Mouse (Mus musculus) midbrain, postnatal 0 days (tissue): Measurements from ENCODE around the gene Sdc4. TPM values are rescaled to one million over a fixed set of nuclear protein-coding genes. Genes with fewer than 3 reads are reported as not detected.

Experiments used
- ATAC-seq: fragments of 200-750 bp; cut with Nextera tagmentation; 2 replicates; pipeline ENCODE4 v1.8.0; 2017; ENCODE audit warnings: moderate number of reproducible peaks, mild to moderate bottlenecking, moderate TSS enrichment, moderate library complexity; ENCODE audit not compliant: low FRiP score
- DNase-seq: peaks from one replicate; pipeline ENCODE4 v3.0.0-alpha.2; 2015; ENCODE audit warnings: low spot score
- H3K27ac ChIP-seq: fragments of 300-500 bp; sonication (generic); 2 replicates; pipeline ENCODE4 v1.5.1; 2014; ENCODE audit warnings: low read depth, mild to moderate bottlenecking, low read length, mixed read lengths
- H3K27me3 ChIP-seq: fragments of 300-500 bp; sonication (generic); 2 replicates; pipeline ENCODE4 v1.6.1; 2014; ENCODE audit warnings: low read length, control low read depth, mixed read lengths; ENCODE audit not compliant: insufficient read depth
- H3K36me3 ChIP-seq: fragments of 300-500 bp; sonication (generic); 2 replicates; pipeline ENCODE4 v1.6.1; 2014; ENCODE audit warnings: low read length, control low read depth, mixed read lengths; ENCODE audit not compliant: insufficient read depth
- H3K4me1 ChIP-seq: fragments of 300-500 bp; sonication (generic); 2 replicates; pipeline ENCODE4 v1.6.1; 2014; ENCODE audit warnings: mild to moderate bottlenecking, control low read depth, antibody characterized with exemption, low read length, mixed read lengths; ENCODE audit not compliant: insufficient read depth
- H3K4me2 ChIP-seq: fragments of 300-500 bp; sonication (generic); 2 replicates; pipeline ENCODE4 v1.6.1; 2014; ENCODE audit warnings: low read depth, mild to moderate bottlenecking, low read length, mixed read lengths; ENCODE audit not compliant: poor library complexity, severe bottlenecking
- H3K4me3 ChIP-seq: fragments of 300-500 bp; sonication (generic); 2 replicates; pipeline ENCODE4 v1.5.1; 2014; ENCODE audit warnings: low read depth, mild to moderate bottlenecking, low read length, moderate library complexity
- H3K9ac ChIP-seq: fragments of 300-500 bp; sonication (generic); replicated peaks from 2 replicates; pipeline ENCODE4 v1.6.1; 2014; ENCODE audit warnings: mild to moderate bottlenecking, low read length, moderate library complexity, mixed read lengths; ENCODE audit not compliant: poor library complexity, severe bottlenecking
- H3K9me3 ChIP-seq: fragments of 300-500 bp; sonication (generic); 2 replicates; pipeline ENCODE4 v1.6.1; 2016; ENCODE audit warnings: low read length, control low read depth
- CTCF ChIP-seq: IDR thresholded peaks from 2 replicates; pipeline ENCODE4 v1.5.1; 2016; ENCODE audit warnings: antibody characterized with exemption, mild to moderate bottlenecking
- WGBS: fragments of 180-500 bp; shearing (Covaris S2); extraction: QIAGEN DNeasy Blood & Tissue Kit; methylation state at CpG from one replicate; pipeline ENCODE4 v1.1.7; 2014; 5-methylcytosine and 5-hydroxymethylcytosine counted together
- polyA plus RNA-seq: library from polyadenylated mRNA; unstranded; fragments of >200 nt; fragmentation: Nextera tagmentation; extraction: Ambion mirVana; gene quantifications from 2 replicates; pipeline ENCODE4 v1.2.1, GENCODE M21; 2015
- total RNA-seq: library from RNA; depleted of rRNA; stranded (reverse); fragments of >200 nt; gene quantifications from 2 replicates; pipeline ENCODE4 v1.2.3, GENCODE M21; 2014

Sdc4 gene
- total and polyA plus RNA-seq, 2 experiments from 2014 or later: 19.3 to 20.3 TPM

DNA sequence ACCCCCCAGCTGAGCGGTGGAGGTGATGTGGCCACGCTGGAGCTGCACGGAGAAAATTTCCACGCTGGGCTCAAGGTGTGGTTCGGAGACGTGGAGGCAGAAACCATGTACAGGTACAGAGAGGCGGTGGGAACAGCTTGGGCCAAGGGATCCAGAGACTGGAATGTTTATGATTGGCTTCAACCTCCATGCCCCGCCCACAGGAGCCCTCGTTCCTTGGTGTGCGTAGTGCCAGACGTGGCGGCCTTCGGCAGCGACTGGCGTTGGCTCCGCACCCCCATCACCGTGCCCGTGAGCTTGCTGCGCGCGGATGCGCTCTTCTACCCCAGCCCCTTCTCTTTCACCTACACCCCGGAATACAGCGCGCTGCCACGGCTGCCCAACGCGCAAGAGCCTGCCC is 29.5 kb downstream of the Sdc4 start:
- no peaks in the 10 kb centered on the region for H3K36me3 ChIP-seq
- H3K4me2 ChIP-seq: peak overlapping the region; percentile 37
- H3K4me3 ChIP-seq: 0 out of 2 replicates have a peak overlapping the region, but pooled peaks have one; percentile 9
- no peak for TF ChIP-seq CTCF
- H3K9me3 ChIP-seq: no peaks in the 10 kb centered on the region
- no peaks in the 10 kb centered on the region for H3K4me1 ChIP-seq
- 22% methylated on average over 28 of the region's 28 CpGs for WGBS
- DNase-seq: no peak
- H3K9ac ChIP-seq: no peak overlapping the region
- H3K27ac ChIP-seq: no peak overlapping the region
- peaks cover 16% of the 10 kb centered on the region for H3K27me3 ChIP-seq
- ATAC-seq: no peak

DNA sequence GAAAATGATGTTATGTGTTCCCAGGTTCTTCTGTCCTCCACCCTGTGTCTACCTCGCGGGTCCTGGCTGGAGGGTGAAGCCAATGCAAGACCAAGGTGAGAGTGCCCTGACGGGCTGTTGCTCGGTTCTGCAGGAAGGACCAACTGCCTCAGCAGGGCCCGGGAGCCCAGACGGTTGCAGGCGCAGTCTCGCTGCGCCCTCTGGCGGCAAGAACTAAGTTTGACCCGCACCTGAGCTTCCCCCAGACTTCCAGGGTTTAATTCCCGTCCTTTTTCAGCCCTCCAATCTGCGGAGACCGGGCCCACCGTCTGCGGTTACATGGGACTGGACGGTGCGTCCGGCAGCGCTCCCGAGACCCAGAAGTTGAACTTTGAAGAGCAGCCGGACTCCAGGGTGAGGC is 36.0 kb downstream of the Sdc4 start:
- DNase-seq (peak; percentile 76), ATAC-seq (no peak)
- Histone ChIP-seq H3K9me3 (no peaks in the 10 kb centered on the region), H3K4me1 (no peaks in the 10 kb centered on the region; the same call in 1 of the 2 replicates), H3K36me3 (no peaks in the 10 kb centered on the region), H3K4me3 (no peak overlapping the region), H3K9ac (no peak overlapping the region), H3K4me2 (no peak overlapping the region), H3K27me3 (peaks cover 65% of the 10 kb centered on the region), H3K27ac (no peak overlapping the region)
- WGBS: 1% methylated on average over 22 of the region's 22 CpGs
- peak; percentile 89 for TF ChIP-seq CTCF

DNA sequence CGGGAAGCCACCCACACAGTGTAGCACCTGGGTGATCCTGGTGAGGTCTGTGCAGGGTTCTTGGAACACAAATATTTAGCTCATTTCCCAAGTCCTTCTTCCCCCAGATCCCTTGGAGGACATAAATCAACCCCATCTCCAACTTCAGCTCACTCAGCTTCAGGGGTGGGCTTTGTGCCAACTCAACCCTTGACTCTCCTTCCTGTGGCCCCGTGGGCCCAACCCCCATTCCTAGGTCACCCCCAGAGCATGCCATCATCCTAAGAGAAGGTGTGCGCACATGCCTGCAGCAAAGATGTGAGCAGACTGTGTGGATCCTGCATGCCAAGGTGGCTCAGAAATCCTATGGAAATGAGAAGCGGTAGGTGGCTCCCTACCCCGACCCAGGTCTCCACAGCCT is 38.2 kb downstream of the Sdc4 start:
- DNase-seq (no peak), ATAC-seq (no peak)
- H3K4me2 ChIP-seq: no peak overlapping the region
- peaks cover 85% of the 10 kb centered on the region for H3K27me3 ChIP-seq
- no peak overlapping the region for H3K4me3 ChIP-seq
- no peak overlapping the region for H3K27ac ChIP-seq
- no peak for TF ChIP-seq CTCF
- H3K9me3 ChIP-seq: no peaks in the 10 kb centered on the region
- no peaks in the 10 kb centered on the region for H3K36me3 ChIP-seq
- no peaks in the 10 kb centered on the region; the same call in 1 of the 2 replicates for H3K4me1 ChIP-seq
- WGBS: 55% methylated on average over 5 of the region's 5 CpGs
- H3K9ac ChIP-seq: no peak overlapping the region

DNA sequence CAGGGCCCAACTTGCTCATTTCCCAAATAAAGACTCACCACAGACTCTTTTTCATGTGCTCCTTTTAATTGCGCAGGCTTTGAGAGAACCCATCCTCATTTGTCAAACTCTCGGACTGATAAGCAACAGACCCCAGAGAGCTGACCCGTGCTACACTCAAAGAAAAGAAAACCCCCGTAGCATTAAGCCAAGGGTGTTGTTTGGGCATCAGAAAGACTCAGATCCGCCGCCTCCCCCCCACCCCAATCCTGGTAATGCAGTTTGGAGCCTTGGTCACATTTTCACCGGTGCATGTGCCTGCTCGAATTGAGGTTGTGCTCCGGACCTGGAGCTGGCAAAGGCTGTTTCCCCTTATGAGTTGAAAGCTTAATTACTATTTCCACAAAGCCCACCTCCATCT is 38.6 kb downstream of the Sdc4 start, which contains the start of gene Matn4:
TSS of gene Matn4 (minus strand) at position 101 of the 400 bp plus-strand sequence.
- H3K4me2 ChIP-seq: peak within 1 kb of the TSS; percentile 49
- no peak for ATAC-seq

DNA sequence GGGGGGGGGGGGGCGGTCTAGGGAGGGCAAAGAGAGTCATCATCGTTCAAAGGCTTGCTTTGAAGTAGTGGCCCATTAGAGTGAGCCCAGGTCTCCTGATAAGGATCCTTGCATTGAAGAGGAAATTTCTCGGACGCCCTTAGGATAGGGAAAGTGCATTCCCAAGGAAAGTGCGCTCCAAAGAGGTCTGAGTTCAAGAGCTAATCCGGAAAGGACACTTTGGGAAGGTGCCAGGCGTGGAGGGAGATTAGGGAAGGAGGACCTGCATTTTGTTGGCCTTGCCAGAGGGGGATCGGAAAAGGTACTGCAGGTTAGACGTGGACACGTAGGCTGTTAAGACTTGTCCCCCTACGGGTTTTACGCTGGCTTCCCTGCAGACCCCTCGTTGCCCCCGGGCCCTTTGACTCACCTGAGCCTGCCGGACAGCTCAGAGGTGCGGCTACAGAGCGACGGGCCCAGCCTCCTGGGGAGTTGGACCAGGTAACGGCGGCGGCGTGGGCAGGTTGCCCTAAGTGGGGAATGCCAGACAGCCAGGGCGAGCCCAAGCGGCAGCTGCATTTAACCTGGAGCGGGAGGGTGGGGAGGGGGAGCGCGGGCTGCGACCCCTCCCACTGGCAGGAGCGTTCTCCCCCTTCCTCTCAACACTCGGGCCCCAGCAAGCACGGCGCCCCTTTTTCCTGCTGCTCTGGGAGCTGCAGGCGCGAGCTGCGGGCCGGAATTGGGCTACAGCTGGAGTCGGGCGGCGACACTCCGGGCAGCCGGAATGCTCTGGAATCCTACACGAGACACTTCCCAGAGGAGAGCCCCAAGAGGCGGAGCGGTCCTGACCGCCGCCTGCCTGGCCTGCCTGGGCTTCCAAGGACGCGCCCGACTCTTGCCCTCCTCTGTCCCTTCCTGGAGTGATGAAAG is 39.4 kb downstream of the Sdc4 start:
- 1% methylated on average over 42 of the region's 49 CpGs for WGBS
- H3K9me3 ChIP-seq: no peaks in the 10 kb centered on the region
- no peak for ATAC-seq
- TF ChIP-seq CTCF: no peak
- no peak for DNase-seq
- H3K9ac ChIP-seq: peak overlapping the region; percentile 39
- no peak overlapping the region for H3K27ac ChIP-seq
- no peaks in the 10 kb centered on the region; the same call in 1 of the 2 replicates for H3K4me1 ChIP-seq
- H3K27me3 ChIP-seq: peaks cover 88% of the 10 kb centered on the region
- H3K36me3 ChIP-seq: no peaks in the 10 kb centered on the region
- peak overlapping the region; percentile 33 for H3K4me3 ChIP-seq
- H3K4me2 ChIP-seq: peak overlapping the region; percentile 49

More for the DNA sequence above, 38.6 kb downstream of the Sdc4 start, which contains the start of gene Matn4:
- no peaks in the 10 kb centered on the region for H3K9me3 ChIP-seq
- H3K27ac ChIP-seq: no peak within 1 kb of the TSS
- 15% methylated on average over 9 of the region's 9 CpGs for WGBS
- H3K36me3 ChIP-seq: no peaks in the 10 kb centered on the region
- H3K9ac ChIP-seq: peak within 1 kb of the TSS; percentile 39
- peaks cover 87% of the 10 kb centered on the region for H3K27me3 ChIP-seq
- DNase-seq: no peak
- no peak for TF ChIP-seq CTCF
- H3K4me1 ChIP-seq: no peaks in the 10 kb centered on the region; the same call in 1 of the 2 replicates
- peak within 1 kb of the TSS; percentile 33 for H3K4me3 ChIP-seq
